Mouse (Mus musculus): ENCODE results near the gene Kcng3. TPM values are rescaled to one million over a fixed set of nuclear protein-coding genes. Genes with fewer than 3 reads are reported as not detected.

Kcng3 gene
- polyA plus RNA-seq, 1 experiment from 2014 or later = not detected

DNA sequence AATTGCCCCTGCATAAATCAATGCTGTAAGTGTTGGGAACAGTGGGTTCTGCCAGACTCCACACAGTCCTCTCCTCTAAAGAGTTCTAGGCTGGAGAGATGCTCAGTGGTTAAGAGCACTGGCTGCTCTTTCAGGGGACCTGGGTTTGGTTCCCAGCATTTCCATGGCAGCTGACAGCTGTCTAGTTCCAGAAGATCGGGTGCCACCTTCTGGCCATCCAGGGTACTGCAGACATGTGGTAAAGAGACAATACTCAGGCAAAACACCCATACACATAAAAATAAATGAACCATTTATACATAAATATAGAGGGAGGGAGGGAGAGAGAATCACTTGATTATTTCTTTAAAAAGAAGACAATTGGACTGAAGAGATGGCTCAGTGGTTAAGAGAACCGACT is 5.7 kb upstream of the Kcng3 start:
- no peak overlapping the region for H3K9ac ChIP-seq (ENCODE audit: low read depth, low read length)
- H3K4me2 ChIP-seq (replicated peaks; ENCODE audit: low read depth, low read length) = no peak overlapping the region
- H3K4me3 ChIP-seq (ENCODE audit: low read length) = no peak overlapping the region
- H3K9me3 ChIP-seq (ENCODE audit: control insufficient read depth, low read length) = peaks cover 3% of the 10 kb centered on the region; the same call in 1 of the 2 replicates
- no peaks in the 10 kb centered on the region for H3K36me3 ChIP-seq (ENCODE audit: control insufficient read depth, insufficient read depth, low read length)
- no peak overlapping the region for H3K27ac ChIP-seq (ENCODE audit: low read depth, low read length)
- H3K4me1 ChIP-seq (ENCODE audit: control insufficient read depth, insufficient read depth, low read length) = peaks cover 8% of the 10 kb centered on the region
- H3K27me3 ChIP-seq (ENCODE audit: control insufficient read depth, insufficient read depth, low read length) = 0 out of 2 replicates have a peak, but pooled peaks cover 9% of the 10 kb centered on the region
- ATAC-seq (ENCODE audit: low FRiP score, low TSS enrichment) = no peak
- WGBS = 83% methylated on average over 2 of the region's 2 CpGs

DNA sequence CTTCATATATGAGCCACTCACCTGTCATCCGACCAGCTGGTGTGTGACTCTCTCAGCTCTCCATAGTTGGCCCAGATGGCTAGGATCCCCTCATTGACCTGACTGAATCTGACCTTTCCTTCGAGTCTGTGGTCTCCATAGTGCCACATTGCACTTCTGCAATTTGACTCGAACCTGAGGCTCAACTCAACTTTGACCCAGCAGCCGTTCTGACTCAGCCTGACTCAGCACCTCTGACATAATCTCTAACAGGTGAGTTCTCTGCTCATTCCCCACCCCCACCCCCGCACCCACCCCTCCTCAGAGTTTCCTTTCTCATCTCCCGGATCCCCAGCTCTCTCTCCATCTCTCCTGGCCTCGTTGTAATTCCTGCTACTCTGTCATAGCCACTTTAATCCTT is 4.7 kb upstream of the Kcng3 start:
- Histone ChIP-seq H3K27ac (ENCODE audit: low read depth, low read length) (no peak overlapping the region), H3K4me1 (ENCODE audit: control insufficient read depth, insufficient read depth, low read length) (peaks cover 10% of the 10 kb centered on the region), H3K4me3 (ENCODE audit: low read length) (no peak overlapping the region), H3K9ac (ENCODE audit: low read depth, low read length) (no peak overlapping the region), H3K4me2 (replicated peaks; ENCODE audit: low read depth, low read length) (no peak overlapping the region), H3K27me3 (ENCODE audit: control insufficient read depth, insufficient read depth, low read length) (peaks cover 18% of the 10 kb centered on the region), H3K9me3 (ENCODE audit: control insufficient read depth, low read length) (peaks cover 3% of the 10 kb centered on the region; the same call in 1 of the 2 replicates), H3K36me3 (ENCODE audit: control insufficient read depth, insufficient read depth, low read length) (no peaks in the 10 kb centered on the region)
- ATAC-seq (ENCODE audit: low FRiP score, low TSS enrichment) = no peak
- 79% methylated on average over 7 of the region's 7 CpGs for WGBS

DNA sequence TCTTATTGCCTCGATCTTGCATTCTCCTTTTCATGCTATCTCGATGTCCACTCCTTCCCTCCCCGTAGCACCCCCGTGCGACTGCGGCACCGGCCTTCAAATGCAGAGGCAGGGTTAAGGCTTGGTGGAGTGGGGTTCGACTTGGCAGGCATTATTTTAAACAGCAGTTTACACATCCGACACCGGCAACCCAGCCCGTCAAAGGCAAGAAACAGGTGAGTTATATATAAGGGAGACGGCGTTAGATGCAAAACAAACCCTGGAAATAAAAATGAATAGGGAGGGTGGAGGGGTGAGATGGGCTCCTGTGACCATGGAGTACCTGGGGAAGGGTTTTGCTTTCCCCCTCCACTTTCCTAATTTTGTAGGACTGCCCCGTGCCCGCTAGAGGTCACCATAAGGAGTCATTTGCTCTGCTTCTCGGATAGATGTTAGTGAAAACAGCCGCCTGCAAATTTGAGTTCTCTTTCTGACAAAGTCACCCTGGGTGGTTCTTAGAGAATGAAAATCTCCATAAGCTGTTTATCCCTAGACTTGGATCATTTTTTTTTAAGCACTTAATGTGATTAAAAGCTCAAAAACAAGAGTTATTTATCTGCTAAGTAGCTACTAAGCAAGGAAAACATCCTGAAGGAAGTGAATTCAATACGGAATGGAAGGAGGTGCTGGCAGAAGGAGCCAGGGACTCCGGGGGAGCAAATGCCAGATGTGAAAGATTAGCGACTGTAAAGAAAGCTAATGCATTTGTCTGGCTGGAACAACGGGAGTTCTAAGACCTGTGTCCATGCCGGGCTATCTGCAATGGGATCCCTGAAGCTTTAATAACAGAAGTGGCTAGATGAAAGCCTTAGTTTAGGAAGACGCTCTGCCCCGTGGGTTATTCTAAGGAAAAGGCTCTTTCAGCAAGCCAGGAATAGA is 1.2 kb upstream of the Kcng3 start:
- Histone ChIP-seq H3K36me3 (ENCODE audit: control insufficient read depth, insufficient read depth, low read length) (no peaks in the 10 kb centered on the region), H3K27me3 (ENCODE audit: control insufficient read depth, insufficient read depth, low read length) (peaks cover 51% of the 10 kb centered on the region), H3K4me2 (replicated peaks; ENCODE audit: low read depth, low read length) (peak overlapping the region; percentile 95), H3K9me3 (ENCODE audit: control insufficient read depth, low read length) (peaks cover 3% of the 10 kb centered on the region; the same call in 1 of the 2 replicates), H3K4me1 (ENCODE audit: control insufficient read depth, insufficient read depth, low read length) (peaks cover 15% of the 10 kb centered on the region), H3K4me3 (ENCODE audit: low read length) (peak overlapping the region; percentile 60), H3K27ac (ENCODE audit: low read depth, low read length) (no peak overlapping the region), H3K9ac (ENCODE audit: low read depth, low read length) (no peak overlapping the region)
- WGBS = 2% methylated on average over 24 of the region's 24 CpGs
- ATAC-seq (ENCODE audit: low FRiP score, low TSS enrichment) = 0 out of 2 replicates have a peak, but pooled peaks have one; percentile 21

- peak; percentile 59 for ATAC-seq (ENCODE audit: low FRiP score, low TSS enrichment)
These were observed 662 bp downstream of the Kcng3 start for GRCm38 (mm10) chr17:83630787-83631678.

GRCm38 (mm10) chr17:83613907-83614306 is 17.8 kb downstream of the Kcng3 start:
- H3K4me1 ChIP-seq (ENCODE audit: control insufficient read depth, insufficient read depth, low read length) = 0 out of 2 replicates have a peak, but pooled peaks cover 3% of the 10 kb centered on the region
- H3K4me3 ChIP-seq (ENCODE audit: low read length) = no peak overlapping the region
- 34% methylated on average over 11 of the region's 11 CpGs for WGBS
- H3K4me2 ChIP-seq (replicated peaks; ENCODE audit: low read depth, low read length) = peak overlapping the region; percentile 30
- no peaks in the 10 kb centered on the region for H3K9me3 ChIP-seq (ENCODE audit: control insufficient read depth, low read length)
- H3K27ac ChIP-seq (ENCODE audit: low read depth, low read length) = no peak overlapping the region
- H3K9ac ChIP-seq (ENCODE audit: low read depth, low read length) = no peak overlapping the region
- H3K36me3 ChIP-seq (ENCODE audit: control insufficient read depth, insufficient read depth, low read length) = no peaks in the 10 kb centered on the region
- no peaks in the 10 kb centered on the region for H3K27me3 ChIP-seq (ENCODE audit: control insufficient read depth, insufficient read depth, low read length)
- no peak for ATAC-seq (ENCODE audit: low FRiP score, low TSS enrichment)

More at GRCm38 (mm10) chr17:83630787-83631678, 662 bp downstream of the Kcng3 start:
- WGBS = 4% methylated on average over 99 of the region's 109 CpGs
- Histone ChIP-seq H3K36me3 (ENCODE audit: control insufficient read depth, insufficient read depth, low read length) (no peaks in the 10 kb centered on the region), H3K27ac (ENCODE audit: low read depth, low read length) (no peak overlapping the region), H3K9me3 (ENCODE audit: control insufficient read depth, low read length) (no peaks in the 10 kb centered on the region), H3K9ac (ENCODE audit: low read depth, low read length) (peak overlapping the region; percentile 56), H3K27me3 (ENCODE audit: control insufficient read depth, insufficient read depth, low read length) (peaks cover 51% of the 10 kb centered on the region), H3K4me2 (replicated peaks; ENCODE audit: low read depth, low read length) (peak overlapping the region; percentile 95), H3K4me1 (ENCODE audit: control insufficient read depth, insufficient read depth, low read length) (peaks cover 15% of the 10 kb centered on the region), H3K4me3 (ENCODE audit: low read length) (peak overlapping the region; percentile 60)

DNA sequence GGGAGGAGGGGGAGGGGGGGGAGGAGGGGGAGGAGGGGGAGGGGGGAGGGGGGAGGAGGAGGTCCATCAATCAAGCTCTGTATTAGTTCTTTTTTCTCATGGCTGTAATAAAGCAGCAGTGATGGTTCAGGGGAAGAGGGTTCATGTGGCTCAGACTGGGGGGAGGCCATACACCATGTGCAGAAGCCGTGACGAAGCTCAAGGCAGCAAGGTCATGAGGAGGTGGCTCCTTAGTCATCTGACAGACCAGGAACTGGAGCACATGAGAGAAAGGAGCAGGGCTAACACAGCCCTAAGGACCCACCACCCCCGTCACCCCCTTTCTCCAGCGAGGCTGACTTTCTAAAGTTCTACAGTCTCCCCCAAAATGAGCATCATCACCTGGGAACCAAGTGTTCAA is 22.2 kb downstream of the Kcng3 start:
- Histone ChIP-seq H3K9me3 (ENCODE audit: control insufficient read depth, low read length) (no peaks in the 10 kb centered on the region), H3K4me3 (ENCODE audit: low read length) (no peak overlapping the region), H3K9ac (ENCODE audit: low read depth, low read length) (no peak overlapping the region), H3K4me2 (replicated peaks; ENCODE audit: low read depth, low read length) (no peak overlapping the region), H3K27ac (ENCODE audit: low read depth, low read length) (no peak overlapping the region), H3K27me3 (ENCODE audit: control insufficient read depth, insufficient read depth, low read length) (no peaks in the 10 kb centered on the region), H3K4me1 (ENCODE audit: control insufficient read depth, insufficient read depth, low read length) (0 out of 2 replicates have a peak, but pooled peaks cover 3% of the 10 kb centered on the region), H3K36me3 (ENCODE audit: control insufficient read depth, insufficient read depth, low read length) (no peaks in the 10 kb centered on the region)
- 52% methylated on average over 4 of the region's 4 CpGs for WGBS
- no peak for ATAC-seq (ENCODE audit: low FRiP score, low TSS enrichment)

GRCm38 (mm10) chr17:83600976-83601375 is 30.7 kb downstream of the Kcng3 start:
- Histone ChIP-seq H3K36me3 (ENCODE audit: control insufficient read depth, insufficient read depth, low read length) (no peaks in the 10 kb centered on the region), H3K27ac (ENCODE audit: low read depth, low read length) (no peak overlapping the region), H3K27me3 (ENCODE audit: control insufficient read depth, insufficient read depth, low read length) (no peaks in the 10 kb centered on the region), H3K9ac (ENCODE audit: low read depth, low read length) (no peak overlapping the region), H3K4me1 (ENCODE audit: control insufficient read depth, insufficient read depth, low read length) (no peaks in the 10 kb centered on the region), H3K9me3 (ENCODE audit: control insufficient read depth, low read length) (no peaks in the 10 kb centered on the region), H3K4me3 (ENCODE audit: low read length) (no peak overlapping the region), H3K4me2 (replicated peaks; ENCODE audit: low read depth, low read length) (no peak overlapping the region)
- 90% methylated on average over 12 of the region's 12 CpGs for WGBS
- no peak for ATAC-seq (ENCODE audit: low FRiP score, low TSS enrichment)

DNA sequence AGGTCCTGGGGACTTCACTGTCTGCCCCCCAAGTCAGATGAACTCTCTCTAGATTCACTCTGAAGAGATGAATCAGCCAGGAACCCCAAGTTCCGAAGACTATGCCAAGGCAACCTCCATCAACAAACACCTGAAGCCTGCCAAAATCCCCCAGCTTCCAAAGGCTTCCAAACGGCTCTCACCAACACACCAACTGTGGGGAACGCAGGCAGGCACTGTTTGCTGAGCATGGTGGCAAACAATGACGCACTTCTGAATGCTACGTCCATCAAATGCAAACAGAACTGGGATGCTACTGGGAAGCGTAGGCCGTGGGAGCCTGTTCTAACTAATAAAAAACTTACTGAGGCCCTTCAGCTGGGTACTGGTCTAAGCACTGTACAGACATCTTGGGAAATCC is 35.7 kb downstream of the Kcng3 start:
- H3K4me1 ChIP-seq (ENCODE audit: control insufficient read depth, insufficient read depth, low read length) = peaks cover 3% of the 10 kb centered on the region; the same call in 1 of the 2 replicates
- H3K27me3 ChIP-seq (ENCODE audit: control insufficient read depth, insufficient read depth, low read length) = no peaks in the 10 kb centered on the region
- no peaks in the 10 kb centered on the region for H3K36me3 ChIP-seq (ENCODE audit: control insufficient read depth, insufficient read depth, low read length)
- no peak for ATAC-seq (ENCODE audit: low FRiP score, low TSS enrichment)
- H3K4me3 ChIP-seq (ENCODE audit: low read length) = no peak overlapping the region
- no peak overlapping the region for H3K4me2 ChIP-seq (replicated peaks; ENCODE audit: low read depth, low read length)
- H3K9me3 ChIP-seq (ENCODE audit: control insufficient read depth, low read length) = no peaks in the 10 kb centered on the region
- no peak overlapping the region for H3K9ac ChIP-seq (ENCODE audit: low read depth, low read length)
- 92% methylated on average over 7 of the region's 7 CpGs for WGBS
- no peak overlapping the region for H3K27ac ChIP-seq (ENCODE audit: low read depth, low read length)

All from kidney, embryonic 14.5 days (tissue).